Mouse (Mus musculus) C2C12 (cell line): Measurements from ENCODE around the gene Scyl1. TPM values are rescaled to one million over a fixed set of nuclear protein-coding genes. Genes with fewer than 3 reads are reported as not detected.

Experiments
- H3K27me3 ChIP-seq: one replicate; pipeline ENCODE4 v1.6.1; 2011; ENCODE audit not compliant: control insufficient read depth, insufficient read depth, insufficient read length
- H3K36me3 ChIP-seq: one replicate; pipeline ENCODE4 v1.6.1; 2011; ENCODE audit not compliant: control insufficient read depth, insufficient read depth
- H3K4me3 ChIP-seq: one replicate; pipeline ENCODE4 v1.5.1; 2011; ENCODE audit warnings: mild to moderate bottlenecking, control low read depth; ENCODE audit not compliant: poor library complexity, insufficient read depth, severe bottlenecking
- H3K79me2 ChIP-seq: one replicate; pipeline ENCODE4 v1.6.1; 2011; ENCODE audit not compliant: control insufficient read depth, insufficient read depth
- H3K79me3 ChIP-seq: one replicate; pipeline ENCODE4 v1.6.1; 2011; ENCODE audit warnings: low read depth, control low read depth
- H3ac ChIP-seq: one replicate; pipeline ENCODE3; 2011; ENCODE audit warnings: low read depth; ENCODE audit not compliant: control insufficient read depth, insufficient read length
- CEBPB ChIP-seq: IDR thresholded peaks from one replicate; pipeline ENCODE4 v1.6.1; 2011; ENCODE audit warnings: low read depth, mild to moderate bottlenecking, control low read depth, moderate library complexity
- CTCF ChIP-seq: IDR thresholded peaks from one replicate; pipeline ENCODE4 v1.5.1; 2011; ENCODE audit not compliant: control insufficient read depth, insufficient read depth, insufficient read length
- FOSL1 ChIP-seq: IDR thresholded peaks from one replicate; pipeline ENCODE4 v1.8.0; 2011; ENCODE audit warnings: mild to moderate bottlenecking, low read length; ENCODE audit not compliant: poor library complexity, insufficient read depth, severe bottlenecking
- MAX ChIP-seq: IDR thresholded peaks from one replicate; pipeline ENCODE4 v1.6.1; 2011; ENCODE audit warnings: mild to moderate bottlenecking, control low read depth
- MYOD1 ChIP-seq: IDR thresholded peaks from one replicate; pipeline ENCODE4 v1.6.1; 2011; ENCODE audit warnings: low read depth; ENCODE audit not compliant: control insufficient read depth, insufficient read length
- MYOG ChIP-seq: IDR thresholded peaks from one replicate; pipeline ENCODE4 v1.6.1; 2011; ENCODE audit not compliant: control insufficient read depth, insufficient read length; ENCODE audit errors: extremely low read depth
- USF1 ChIP-seq: IDR thresholded peaks from one replicate; pipeline ENCODE4 v1.6.1; 2011; ENCODE audit warnings: low read depth, mild to moderate bottlenecking, control low read depth, moderate library complexity
- polyA plus RNA-seq: library from polyadenylated mRNA; unstranded; fragments of >200 nt; fragmentation: generic; extraction: Trizol; gene quantifications from one replicate; pipeline ENCODE4 v1.2.1, GENCODE M21; 2012; ENCODE audit warnings: missing spikeins

The Scyl1 gene
- polyA plus RNA-seq, 1 experiment = 69.6 TPM

DNA sequence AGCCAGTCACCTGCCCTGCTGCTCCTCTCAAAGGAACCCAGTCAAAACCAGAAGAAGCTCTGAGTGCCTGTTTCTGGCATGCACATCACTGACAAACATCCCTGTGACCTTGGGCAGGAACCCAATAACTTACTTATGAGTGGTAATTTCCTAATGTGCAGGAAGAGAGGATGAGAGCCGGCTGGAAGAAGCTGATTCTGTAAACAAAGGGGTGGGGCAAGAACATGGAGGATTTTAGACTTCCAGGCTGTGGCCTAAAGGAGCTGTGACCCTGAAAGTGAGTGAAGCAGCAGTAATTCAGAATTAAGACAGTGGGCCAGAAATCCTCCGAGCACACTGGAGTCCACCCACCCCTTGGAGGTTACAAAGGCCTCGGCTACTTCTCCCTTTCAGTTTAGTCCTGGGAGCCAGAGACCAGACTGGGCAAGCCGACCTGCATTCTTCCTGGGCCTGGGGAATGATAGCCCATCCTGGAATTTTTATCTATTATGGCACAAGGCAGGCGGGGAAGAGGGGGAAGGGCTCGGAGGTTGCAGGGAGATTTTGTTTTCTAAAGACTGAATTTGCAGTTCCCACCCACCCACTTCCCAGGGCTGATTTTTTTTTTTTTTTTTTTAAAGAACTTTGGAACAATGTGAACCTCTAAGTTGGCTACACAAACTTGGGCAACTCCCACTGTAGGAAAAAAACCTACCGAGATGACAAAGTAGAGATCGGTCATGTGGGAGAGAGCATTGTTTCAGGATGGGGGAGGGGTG is 35.0 kb upstream of the Scyl1 start:
- H3K79me2 ChIP-seq = peaks cover 32% of the 10 kb centered on the region
- H3ac ChIP-seq = no peak overlapping the region
- H3K79me3 ChIP-seq = peaks cover 11% of the 10 kb centered on the region
- H3K36me3 ChIP-seq = peaks cover 2% of the 10 kb centered on the region
- H3K4me3 ChIP-seq = no peak overlapping the region
- H3K27me3 ChIP-seq = no peaks in the 10 kb centered on the region
- TF ChIP-seq MAX (no peak), USF1 (no peak), MYOG (no peak), CTCF (no peak), MYOD1 (no peak), CEBPB (no peak), FOSL1 (no peak)

DNA sequence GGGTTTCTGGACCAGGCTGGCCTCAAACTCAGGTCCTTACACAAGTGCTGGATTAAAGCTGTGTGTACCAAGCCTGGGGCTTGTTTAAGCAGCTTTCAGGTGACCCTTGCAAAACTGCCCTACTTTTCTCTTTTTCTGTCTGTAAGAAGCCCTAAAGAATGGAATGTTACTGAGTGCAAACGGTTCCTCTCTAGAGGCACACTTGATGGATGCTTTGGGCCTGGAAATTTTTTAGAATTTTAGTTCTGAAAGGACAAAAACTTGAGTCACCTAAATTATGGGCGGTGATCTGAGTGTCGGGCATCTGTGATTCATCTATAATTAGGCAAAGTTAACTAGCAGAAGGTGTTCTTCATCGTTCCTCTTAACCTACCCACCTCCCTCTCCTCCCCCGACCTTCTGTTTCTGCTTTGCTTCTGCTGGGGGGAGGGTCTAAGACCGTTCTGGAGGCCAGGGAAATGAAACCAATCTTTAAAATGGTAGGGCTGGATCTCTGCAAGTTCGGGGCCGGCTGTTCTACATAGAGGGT is 33.2 kb upstream of the Scyl1 start:
- peaks cover 29% of the 10 kb centered on the region for H3K79me3 ChIP-seq
- peak overlapping the region; percentile 5 for H3ac ChIP-seq

DNA sequence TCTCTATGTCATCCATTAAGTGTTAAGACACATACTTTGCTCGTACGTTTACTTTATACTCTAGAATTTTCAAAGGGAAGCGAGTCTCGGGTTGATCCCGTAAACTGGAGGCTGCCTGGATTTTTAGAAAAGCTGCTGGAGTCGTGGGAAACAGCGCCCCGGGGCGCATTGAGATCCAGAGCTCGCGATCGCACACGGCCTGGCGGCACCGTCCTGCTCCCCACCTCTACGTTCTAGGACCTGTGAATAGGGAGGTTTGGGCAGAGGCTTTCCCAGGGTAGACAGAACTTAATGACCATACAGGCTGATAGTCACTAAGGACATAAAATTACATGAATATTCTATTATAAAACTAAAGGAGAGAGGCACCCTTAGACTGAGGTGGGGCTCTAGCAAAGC is 32.7 kb upstream of the Scyl1 start:
- Histone ChIP-seq H3K36me3 (peaks cover 25% of the 10 kb centered on the region), H3K4me3 (peak overlapping the region; percentile 15), H3K79me3 (peaks cover 35% of the 10 kb centered on the region), H3K27me3 (no peaks in the 10 kb centered on the region), H3ac (peak overlapping the region; percentile 81), H3K79me2 (peaks cover 48% of the 10 kb centered on the region)
- no peak for TF ChIP-seq FOSL1

More for the DNA sequence above, 33.2 kb upstream of the Scyl1 start:
- Histone ChIP-seq H3K79me2 (peaks cover 43% of the 10 kb centered on the region), H3K27me3 (no peaks in the 10 kb centered on the region), H3K36me3 (peaks cover 20% of the 10 kb centered on the region), H3K4me3 (no peak overlapping the region)
- TF ChIP-seq CEBPB = no peak
- no peak for TF ChIP-seq USF1
- TF ChIP-seq MYOD1 = no peak
- TF ChIP-seq MAX = no peak
- TF ChIP-seq MYOG = no peak
- no peak for TF ChIP-seq CTCF
- TF ChIP-seq FOSL1 = no peak

DNA sequence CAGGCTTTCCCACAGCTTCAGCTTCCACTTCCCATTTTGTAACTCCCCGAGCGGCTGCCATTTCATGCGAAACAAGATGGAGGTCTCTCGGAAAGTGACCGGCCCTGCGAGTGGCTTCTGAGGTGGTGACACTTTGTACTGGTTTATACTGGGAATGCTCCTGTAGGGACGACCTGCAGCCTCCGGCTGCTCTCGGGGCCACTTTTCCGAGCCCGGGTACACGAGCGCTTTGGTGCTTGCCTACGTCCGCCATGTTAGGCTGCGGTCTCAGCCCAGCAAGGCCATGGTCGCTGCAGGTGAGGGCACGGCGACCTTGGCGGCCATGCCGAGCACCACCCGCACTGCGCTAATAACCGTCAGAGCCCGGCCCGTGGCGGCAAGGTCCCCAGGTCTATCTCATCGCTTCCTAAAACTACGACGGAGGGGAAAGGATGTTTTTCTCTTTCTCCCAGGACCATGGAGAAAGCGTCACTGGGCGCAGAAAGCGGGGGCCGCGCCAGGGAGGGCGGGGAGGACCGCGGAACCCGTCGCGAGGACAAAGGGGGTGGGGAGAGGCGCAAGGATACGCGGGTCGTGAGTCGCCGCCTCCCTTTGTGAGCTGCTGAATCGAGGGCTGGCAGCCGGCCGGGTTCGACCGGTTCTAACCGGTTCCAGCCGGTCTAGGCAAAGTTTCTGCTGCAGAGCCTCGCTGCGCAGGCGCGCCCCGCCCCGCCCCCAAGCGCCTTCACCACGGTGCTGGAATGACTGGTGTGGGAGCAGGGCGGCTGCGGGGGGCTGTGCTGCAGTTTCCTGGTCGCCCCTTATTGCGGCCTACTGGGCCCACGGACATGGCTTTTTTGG is 32.0 kb upstream of the Scyl1 start:
- Histone ChIP-seq H3ac (peak overlapping the region; percentile 94), H3K36me3 (peaks cover 32% of the 10 kb centered on the region)

DNA sequence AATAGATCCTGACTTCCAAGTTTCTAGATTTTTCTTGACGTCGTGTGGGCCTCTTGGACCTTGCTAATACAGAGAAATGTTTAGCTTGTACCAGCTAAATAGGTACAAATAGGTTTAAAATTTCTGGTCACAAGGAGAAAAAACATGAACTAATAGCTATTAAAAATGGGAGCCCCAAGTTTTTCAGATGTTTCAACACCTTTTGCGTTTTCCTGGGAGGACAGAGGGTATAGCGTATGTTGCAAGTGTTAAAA is 31.5 kb upstream of the Scyl1 start:
- H3ac ChIP-seq = peak overlapping the region; percentile 94
- peaks cover 60% of the 10 kb centered on the region for H3K79me2 ChIP-seq
- peaks cover 37% of the 10 kb centered on the region for H3K36me3 ChIP-seq
- no peaks in the 10 kb centered on the region for H3K27me3 ChIP-seq
- H3K4me3 ChIP-seq = peak overlapping the region; percentile 29
- H3K79me3 ChIP-seq = peaks cover 46% of the 10 kb centered on the region
- TF ChIP-seq FOSL1 (no peak), MYOD1 (no peak), CTCF (no peak), USF1 (no peak), MYOG (no peak), MAX (no peak), CEBPB (no peak)

More for the DNA sequence above, 32.0 kb upstream of the Scyl1 start:
- Histone ChIP-seq H3K27me3 (no peaks in the 10 kb centered on the region), H3K4me3 (peak overlapping the region; percentile 29), H3K79me2 (peaks cover 55% of the 10 kb centered on the region), H3K79me3 (peaks cover 41% of the 10 kb centered on the region)
- TF ChIP-seq CEBPB = no peak
- TF ChIP-seq USF1 = no peak
- TF ChIP-seq MYOD1 = no peak
- TF ChIP-seq MAX = peak; percentile 5
- TF ChIP-seq MYOG = no peak
- TF ChIP-seq CTCF = no peak
- TF ChIP-seq FOSL1 = no peak
